Mouse (Mus musculus) embryonic facial prominence, embryonic 15.5 days (tissue): Measurements from ENCODE around the gene 1700029I15Rik. TPM values are rescaled to one million over a fixed set of nuclear protein-coding genes. Genes with fewer than 3 reads are reported as not detected.
A peak's percentile ranks its signal among the peaks of the same experiment; 100 is the strongest.
"Not testable (repeated sequence)": the region's sequence is repeated elsewhere in the genome, so short reads cannot be mapped to it uniquely, and the experiment has no call there.

ENCODE experiments used
- ATAC-seq: fragments of 200-750 bp; cut with Nextera tagmentation; 2 replicates; pipeline ENCODE4 v1.8.0; 2017; ENCODE audit warnings: low read depth, moderate TSS enrichment; ENCODE audit not compliant: insufficient number of reproducible peaks, low FRiP score, low TSS enrichment
- H3K27ac ChIP-seq: fragments of 300-500 bp; sonication (generic); replicated peaks from 2 replicates; pipeline ENCODE4 v1.5.1; 2015; ENCODE audit warnings: mild to moderate bottlenecking, inconsistent platforms
- H3K27me3 ChIP-seq: fragments of 300-500 bp; sonication (generic); 2 replicates; pipeline ENCODE4 v1.6.1; 2015; ENCODE audit warnings: inconsistent platforms
- H3K36me3 ChIP-seq: fragments of 300-500 bp; sonication (generic); 2 replicates; pipeline ENCODE4 v1.6.1; 2015; ENCODE audit warnings: mild to moderate bottlenecking, inconsistent platforms
- H3K4me1 ChIP-seq: fragments of 300-500 bp; sonication (generic); 2 replicates; pipeline ENCODE4 v1.6.1; 2015; ENCODE audit warnings: inconsistent platforms
- H3K4me2 ChIP-seq: fragments of 300-500 bp; sonication (generic); replicated peaks from 2 replicates; pipeline ENCODE4 v1.6.1; 2015; ENCODE audit warnings: mild to moderate bottlenecking, inconsistent platforms
- H3K4me3 ChIP-seq: fragments of 300-500 bp; sonication (generic); replicated peaks from 2 replicates; pipeline ENCODE4 v1.5.1; 2015; ENCODE audit warnings: mild to moderate bottlenecking, inconsistent platforms
- H3K9ac ChIP-seq: fragments of 300-500 bp; sonication (generic); 2 replicates; pipeline ENCODE4 v1.6.1; 2015; ENCODE audit warnings: inconsistent platforms
- H3K9me3 ChIP-seq: fragments of 300-500 bp; sonication (generic); replicated peaks from 2 replicates; pipeline ENCODE4 v1.6.1; 2016; ENCODE audit warnings: inconsistent platforms
- WGBS: fragments of 180-500 bp; shearing (Covaris S2); methylation state at CpG from one replicate; pipeline ENCODE4 v1.1.7; 2015; 5-methylcytosine and 5-hydroxymethylcytosine counted together
- polyA plus RNA-seq: library from polyadenylated mRNA; unstranded; fragments of >200 nt; fragmentation: Nextera tagmentation; extraction: Ambion mirVana; gene quantifications from 2 replicates; pipeline ENCODE4 v1.2.1, GENCODE M21; 2015

The 1700029I15Rik gene
- polyA plus RNA-seq, 1 experiment from 2014 or later: 6.3 TPM

DNA sequence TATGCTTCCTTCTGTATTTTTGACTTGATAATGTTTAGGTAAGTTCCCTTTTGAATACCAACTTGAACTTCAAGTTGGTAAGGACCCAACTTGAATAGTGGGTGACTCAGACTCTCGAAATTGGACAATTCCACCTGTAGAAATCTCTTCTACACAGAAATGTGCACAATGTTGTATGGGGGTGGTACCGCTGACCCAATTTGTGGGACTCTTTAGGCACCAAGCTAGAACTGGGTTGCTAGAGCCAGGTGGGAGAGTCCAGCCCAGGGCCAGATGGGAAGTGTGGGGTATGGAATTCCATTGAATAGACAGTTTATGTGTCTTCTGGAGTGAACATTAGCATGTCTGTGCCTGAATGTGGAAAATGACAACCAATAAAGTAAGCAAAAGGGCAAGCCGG, 13.2 kb downstream of the 1700029I15Rik start:
- H3K4me3 ChIP-seq: no peak overlapping the region
- H3K27me3 ChIP-seq: peaks cover 3% of the 10 kb centered on the region; the same call in 1 of the 2 replicates
- 78% methylated on average over 3 of the region's 3 CpGs for WGBS
- H3K4me1 ChIP-seq: peaks cover 26% of the 10 kb centered on the region
- H3K9me3 ChIP-seq: no peaks in the 10 kb centered on the region
- H3K9ac ChIP-seq: no peak overlapping the region
- H3K27ac ChIP-seq: no peak overlapping the region
- ATAC-seq: no peak
- H3K36me3 ChIP-seq: no peaks in the 10 kb centered on the region
- H3K4me2 ChIP-seq: no peak overlapping the region

DNA sequence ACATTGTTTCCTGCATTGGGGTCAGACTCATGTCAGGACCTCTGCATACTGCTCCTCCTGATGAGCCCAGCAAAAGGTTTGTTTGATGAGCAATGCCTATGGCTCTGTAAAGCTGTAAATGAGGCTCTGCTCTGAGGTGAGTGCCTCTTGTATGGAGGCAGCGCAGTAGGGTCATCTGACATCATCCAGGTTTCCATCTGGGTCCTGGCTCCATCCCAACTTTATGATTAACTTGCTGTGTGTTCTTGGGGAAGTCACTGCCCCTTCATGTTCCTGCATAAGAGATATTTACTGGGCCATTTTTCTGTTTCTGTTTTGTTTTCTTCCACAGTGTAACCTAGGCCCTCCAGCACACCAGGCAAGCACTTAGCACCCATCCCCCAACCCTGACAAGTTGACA, 15.1 kb downstream of the 1700029I15Rik start:
- no peak overlapping the region for H3K4me2 ChIP-seq
- H3K27ac ChIP-seq: no peak overlapping the region
- peaks cover 17% of the 10 kb centered on the region for H3K4me1 ChIP-seq
- no peaks in the 10 kb centered on the region for H3K36me3 ChIP-seq
- no peak overlapping the region for H3K4me3 ChIP-seq
- no peak for ATAC-seq
- H3K9me3 ChIP-seq: no peaks in the 10 kb centered on the region
- H3K9ac ChIP-seq: no peak overlapping the region
- WGBS: 76% methylated on average over 1 of the region's 1 CpGs
- peaks cover 7% of the 10 kb centered on the region; the same call in 1 of the 2 replicates for H3K27me3 ChIP-seq

DNA sequence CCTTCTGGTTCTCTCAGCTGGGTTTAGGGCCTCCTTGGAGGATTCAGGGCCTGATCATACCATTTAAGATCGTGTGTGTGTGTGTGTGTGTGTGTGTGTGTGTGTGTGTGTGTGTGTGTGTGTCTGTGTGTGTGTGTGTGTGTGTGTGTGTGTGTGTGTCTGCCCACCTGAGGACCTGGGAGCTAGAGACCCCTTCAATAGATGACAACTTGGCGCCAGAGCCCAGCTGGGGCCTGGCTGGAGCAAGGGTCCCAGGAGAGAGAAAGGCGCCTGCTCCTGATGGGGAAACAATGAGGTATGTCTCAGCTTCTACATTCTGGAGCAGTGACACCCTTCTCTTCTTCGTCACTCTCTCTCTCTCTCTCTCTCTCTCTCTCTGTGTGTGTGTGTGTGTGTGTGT, 17.5 kb downstream of the 1700029I15Rik start:
- ATAC-seq, H3K9ac ChIP-seq, H3K27ac ChIP-seq, H3K4me3 ChIP-seq, H3K4me2 ChIP-seq, H3K4me1 ChIP-seq, H3K9me3 ChIP-seq, H3K27me3 ChIP-seq: not testable (repeated sequence)
- H3K36me3 ChIP-seq: peaks cover 13% of the 10 kb centered on the region
- 66% methylated on average over 3 of the region's 4 CpGs for WGBS

DNA sequence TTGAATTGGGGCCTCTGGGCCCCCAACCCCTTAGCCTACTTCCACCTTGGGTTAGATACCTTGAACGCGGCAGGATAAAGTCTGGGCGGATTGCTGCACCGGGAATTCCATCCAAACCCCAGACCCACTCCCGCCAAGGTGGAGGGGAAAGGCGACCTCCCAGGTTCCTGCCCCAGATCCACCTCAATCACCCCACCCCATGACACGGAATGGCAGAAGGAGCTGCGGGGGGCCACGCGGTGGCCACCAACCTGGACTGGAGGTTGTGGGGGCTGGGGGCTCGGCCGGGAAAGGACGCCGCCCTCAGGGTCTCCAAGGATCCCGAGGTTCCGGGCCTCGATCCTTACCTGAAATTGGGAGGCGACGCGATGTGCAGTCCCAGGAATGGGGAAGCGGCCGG, 18.3 kb downstream of the 1700029I15Rik start:
- 2% methylated on average over 21 of the region's 22 CpGs for WGBS
- Histone ChIP-seq H3K27ac (no peak overlapping the region), H3K4me3 (peak overlapping the region; percentile 61), H3K27me3 (peaks cover 7% of the 10 kb centered on the region; the same call in 1 of the 2 replicates), H3K4me1 (peaks cover 10% of the 10 kb centered on the region), H3K9me3 (no peaks in the 10 kb centered on the region), H3K9ac (peak overlapping the region; percentile 53), H3K4me2 (peak overlapping the region; percentile 90), H3K36me3 (peaks cover 21% of the 10 kb centered on the region)
- ATAC-seq: no peak

DNA sequence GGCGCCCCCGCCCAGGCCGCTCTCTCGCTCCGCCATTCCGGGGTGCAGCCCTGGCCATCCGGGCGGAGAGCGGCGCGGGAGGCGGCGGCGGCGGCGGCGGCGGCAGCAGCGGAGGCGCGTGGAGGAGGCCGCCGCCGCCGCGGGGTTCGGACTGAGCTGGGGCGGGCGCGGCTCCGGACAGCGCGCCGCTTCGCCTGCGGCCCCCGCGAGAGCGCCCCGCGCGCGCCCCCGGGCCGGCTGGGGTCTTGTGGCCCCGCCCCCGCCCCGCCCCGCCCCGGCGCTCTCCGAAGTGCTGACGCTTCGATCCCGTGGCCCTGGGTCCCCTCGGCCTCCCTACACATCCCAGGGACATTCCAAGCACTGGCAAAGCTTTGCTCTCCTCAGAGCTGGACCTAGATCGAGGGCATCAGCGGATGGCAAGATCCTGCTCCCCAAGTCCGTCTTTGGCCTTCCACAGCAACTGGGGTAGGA, 18.8 kb downstream of the 1700029I15Rik start, which contains the start of gene Mapk8ip1:
Mapk8ip1 (minus strand) TSS at position 173 of the 471 bp plus-strand sequence.
- Histone ChIP-seq H3K4me3 (peak within 1 kb of the TSS; percentile 61), H3K36me3 (peaks cover 25% of the 10 kb centered on the region), H3K27me3 (peaks cover 7% of the 10 kb centered on the region; the same call in 1 of the 2 replicates), H3K9me3 (no peaks in the 10 kb centered on the region), H3K4me2 (peak within 1 kb of the TSS; percentile 90), H3K9ac (peak within 1 kb of the TSS; percentile 53), H3K4me1 (peaks cover 10% of the 10 kb centered on the region), H3K27ac (no peak within 1 kb of the TSS)
- WGBS: 5% methylated on average over 13 of the region's 59 CpGs
- peak; percentile 18; the same call in 1 of the 2 replicates for ATAC-seq

DNA sequence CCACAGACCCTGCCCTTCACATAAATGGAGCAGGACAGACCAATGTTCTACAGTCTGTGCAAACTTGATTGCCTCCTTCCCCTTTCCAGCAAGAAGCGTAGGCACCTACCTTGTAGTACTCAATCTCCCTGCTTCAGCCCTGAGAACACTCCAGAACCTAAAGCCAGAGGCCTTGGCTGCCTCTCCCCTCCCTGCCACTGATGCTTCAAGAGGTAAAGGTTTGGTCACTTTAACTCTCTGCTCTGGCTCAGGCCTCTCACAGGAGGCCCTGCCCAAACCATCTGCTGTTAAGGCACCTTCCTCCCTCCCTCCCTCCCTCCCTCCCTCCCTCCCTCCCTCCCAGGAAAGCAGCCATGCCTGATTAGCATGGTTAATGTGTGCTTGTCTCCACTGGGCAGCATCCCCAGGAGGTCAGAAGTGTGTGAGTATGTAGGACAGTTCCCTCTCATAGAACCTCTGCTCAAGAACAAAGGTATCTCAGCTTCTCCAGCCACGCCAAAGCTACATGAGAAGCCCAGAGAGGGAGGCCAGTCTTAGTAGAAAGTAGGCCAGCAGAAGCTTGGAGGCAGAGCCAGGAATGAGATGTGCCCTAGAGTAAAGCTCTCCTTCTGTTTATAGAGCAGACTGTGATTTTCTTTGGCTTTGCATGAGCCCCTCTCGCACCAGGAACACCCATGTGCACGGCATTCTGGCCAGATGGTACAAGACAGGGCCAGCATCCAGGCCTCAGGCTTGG, 20.4 kb downstream of the 1700029I15Rik start:
- no peak for ATAC-seq
- Histone ChIP-seq H3K4me3 (no peak overlapping the region), H3K4me1 (peaks cover 10% of the 10 kb centered on the region), H3K9me3 (no peaks in the 10 kb centered on the region), H3K27ac (no peak overlapping the region), H3K27me3 (peaks cover 7% of the 10 kb centered on the region; the same call in 1 of the 2 replicates), H3K9ac (no peak overlapping the region), H3K36me3 (peaks cover 40% of the 10 kb centered on the region), H3K4me2 (no peak overlapping the region)
- 79% methylated on average over 4 of the region's 4 CpGs for WGBS

DNA sequence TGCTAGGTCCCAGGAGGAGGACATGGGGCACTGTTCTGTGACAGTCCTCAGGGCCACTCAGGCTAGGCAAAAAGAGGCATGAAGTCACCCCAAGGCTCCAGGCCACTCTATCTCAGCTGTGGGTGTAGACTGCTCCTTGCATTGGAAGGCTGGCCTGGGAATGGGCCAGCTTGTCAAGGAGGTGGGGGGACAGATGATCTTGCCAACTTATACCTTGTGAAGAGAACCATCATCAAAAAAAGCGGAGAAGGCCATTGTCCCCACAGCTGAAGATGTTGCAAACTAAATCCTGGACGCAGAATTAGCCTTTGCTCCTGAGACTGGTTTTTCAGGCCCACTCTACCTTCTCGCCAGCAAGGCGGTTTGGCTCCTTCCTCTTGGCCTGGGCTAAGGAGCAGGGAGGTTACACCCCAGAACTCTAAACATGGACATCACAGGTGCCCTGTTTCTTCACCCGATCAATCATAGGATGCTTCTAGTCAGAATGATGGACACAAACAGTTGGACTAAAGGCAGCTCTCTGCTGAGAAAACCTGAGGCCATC, 21.5 kb downstream of the 1700029I15Rik start:
- Histone ChIP-seq H3K9ac (no peak overlapping the region), H3K27me3 (peaks cover 7% of the 10 kb centered on the region; the same call in 1 of the 2 replicates), H3K4me2 (no peak overlapping the region), H3K36me3 (peaks cover 51% of the 10 kb centered on the region), H3K27ac (no peak overlapping the region), H3K4me1 (peaks cover 10% of the 10 kb centered on the region), H3K9me3 (no peaks in the 10 kb centered on the region), H3K4me3 (no peak overlapping the region)
- no peak for ATAC-seq
- 85% methylated on average over 5 of the region's 5 CpGs for WGBS

DNA sequence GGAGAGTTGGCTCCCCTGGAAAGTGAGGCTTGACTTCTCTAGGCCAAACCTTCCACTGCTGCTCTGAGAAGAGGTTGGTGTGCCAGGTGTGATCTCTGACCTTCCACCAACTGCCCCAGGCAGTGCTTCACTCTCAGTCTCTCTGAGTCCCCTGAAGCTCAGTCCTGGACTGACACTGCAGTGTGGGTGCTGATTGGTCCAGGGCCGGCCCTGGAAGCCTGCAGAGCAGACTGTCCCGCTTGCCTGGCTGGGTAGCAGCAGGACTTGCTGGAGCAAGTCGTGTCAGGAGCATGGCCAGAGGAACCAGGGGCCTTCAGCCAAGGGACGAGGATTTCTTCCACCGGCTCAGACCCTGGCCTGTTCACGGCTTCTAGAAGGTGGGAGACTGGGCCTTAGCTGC, 22.4 kb downstream of the 1700029I15Rik start:
- ATAC-seq: no peak
- H3K9me3 ChIP-seq: no peaks in the 10 kb centered on the region
- no peak overlapping the region for H3K9ac ChIP-seq
- H3K4me2 ChIP-seq: no peak overlapping the region
- H3K4me3 ChIP-seq: no peak overlapping the region
- WGBS: 77% methylated on average over 6 of the region's 6 CpGs
- H3K27me3 ChIP-seq: peaks cover 7% of the 10 kb centered on the region; the same call in 1 of the 2 replicates
- no peak overlapping the region for H3K27ac ChIP-seq
- H3K4me1 ChIP-seq: peaks cover 10% of the 10 kb centered on the region
- H3K36me3 ChIP-seq: peaks cover 60% of the 10 kb centered on the region

DNA sequence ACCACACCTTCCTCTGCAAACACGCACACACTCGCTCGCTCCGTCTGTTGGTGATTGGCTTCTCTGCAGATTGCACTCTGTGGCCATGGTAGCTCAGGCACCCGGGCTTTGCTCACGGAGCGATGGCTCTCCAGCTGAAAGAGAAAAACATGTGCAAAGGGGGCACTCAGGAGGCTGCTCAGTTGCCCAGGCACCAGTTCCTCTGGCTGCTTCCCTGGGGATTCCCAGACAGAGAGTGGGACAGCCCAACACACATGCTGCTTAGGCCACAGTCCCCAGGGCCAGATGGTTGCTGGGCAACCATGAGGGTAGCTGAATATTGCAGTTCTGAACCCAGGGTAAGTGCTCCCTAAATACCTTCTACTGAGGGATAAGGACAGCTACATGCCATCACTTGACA, 23.3 kb downstream of the 1700029I15Rik start:
- peaks cover 69% of the 10 kb centered on the region for H3K36me3 ChIP-seq

DNA sequence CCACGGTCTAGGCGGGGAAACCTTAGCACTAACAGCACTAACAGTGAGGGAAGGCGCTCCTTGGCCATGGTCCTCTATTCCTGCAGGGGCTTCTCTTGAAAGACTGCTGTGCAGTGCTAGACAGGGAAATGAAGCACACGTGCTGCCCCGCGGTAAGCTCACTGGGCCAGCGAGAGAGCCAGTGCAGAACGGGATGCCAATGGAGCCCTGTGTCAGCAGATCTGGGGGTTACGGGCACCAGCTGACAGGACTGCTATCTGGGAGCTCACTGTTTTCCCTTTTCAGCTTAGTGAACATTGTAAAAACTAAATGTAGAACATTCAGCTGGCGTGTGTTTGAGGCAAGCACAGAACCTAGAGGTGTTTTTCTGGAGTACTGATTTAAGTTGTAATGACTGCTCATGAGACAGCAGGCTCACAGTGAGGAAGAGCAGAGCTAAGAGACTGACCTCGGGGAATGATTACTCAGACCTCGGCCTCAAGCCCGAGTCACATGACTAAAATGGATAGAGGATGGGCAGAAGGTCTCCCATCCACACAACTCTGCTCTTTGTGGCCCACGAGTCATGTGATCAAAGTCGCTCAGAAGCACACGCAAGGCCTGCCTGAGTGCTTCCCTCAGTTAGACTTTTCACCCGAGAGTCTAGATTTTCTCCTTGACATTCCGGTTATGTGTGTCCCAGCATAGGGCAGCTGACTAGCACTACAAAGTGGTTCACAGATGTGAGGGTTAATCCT, 26.1 kb downstream of the 1700029I15Rik start:
- H3K27ac ChIP-seq: no peak overlapping the region
- WGBS: 88% methylated on average over 18 of the region's 18 CpGs
- no peak overlapping the region for H3K4me3 ChIP-seq
- no peaks in the 10 kb centered on the region for H3K27me3 ChIP-seq
- H3K4me2 ChIP-seq: no peak overlapping the region
- no peak for ATAC-seq
- H3K9ac ChIP-seq: no peak overlapping the region
- peaks cover 96% of the 10 kb centered on the region for H3K36me3 ChIP-seq
- no peaks in the 10 kb centered on the region for H3K4me1 ChIP-seq
- H3K9me3 ChIP-seq: no peaks in the 10 kb centered on the region

More for the DNA sequence above, 23.3 kb downstream of the 1700029I15Rik start:
- Histone ChIP-seq H3K4me2 (no peak overlapping the region), H3K4me3 (no peak overlapping the region), H3K4me1 (peaks cover 6% of the 10 kb centered on the region), H3K27ac (no peak overlapping the region), H3K9ac (no peak overlapping the region), H3K27me3 (peaks cover 2% of the 10 kb centered on the region; the same call in 1 of the 2 replicates), H3K9me3 (no peaks in the 10 kb centered on the region)
- WGBS: 92% methylated on average over 7 of the region's 7 CpGs
- no peak for ATAC-seq

DNA sequence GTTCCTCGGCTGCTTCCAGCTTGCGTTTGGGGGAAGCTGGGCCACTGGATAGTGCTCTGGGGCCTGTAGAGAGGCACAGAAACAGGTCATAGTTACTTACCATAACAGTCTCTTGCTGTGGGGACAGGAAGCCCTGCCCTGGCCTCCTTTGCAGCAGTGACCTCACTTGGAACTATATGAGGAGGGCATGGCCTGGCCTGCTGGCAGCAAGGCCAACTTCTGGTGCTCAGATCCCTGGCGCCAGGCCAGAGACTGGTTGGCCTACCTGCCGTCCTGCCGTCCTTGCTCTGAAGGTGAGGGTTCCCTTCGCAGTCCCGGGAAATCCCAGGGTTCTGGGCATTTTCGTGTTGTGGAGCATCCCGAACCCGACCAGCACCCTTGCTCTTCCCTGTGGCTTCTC, 29.4 kb downstream of the 1700029I15Rik start:
- Histone ChIP-seq H3K4me2 (no peak overlapping the region), H3K4me1 (no peaks in the 10 kb centered on the region), H3K9me3 (no peaks in the 10 kb centered on the region), H3K4me3 (no peak overlapping the region), H3K36me3 (peaks cover 91% of the 10 kb centered on the region), H3K9ac (no peak overlapping the region), H3K27ac (no peak overlapping the region), H3K27me3 (no peaks in the 10 kb centered on the region)
- ATAC-seq: no peak
- WGBS: 94% methylated on average over 10 of the region's 10 CpGs
